Mouse (Mus musculus): ENCODE data around the gene 6430548M08Rik. TPM values are rescaled to one million over a fixed set of nuclear protein-coding genes. Genes with fewer than 3 reads are reported as not detected.

The 6430548M08Rik gene
- total and polyA plus RNA-seq, 3 experiments = 0.05 to 4.4 TPM; not detected in 1

DNA sequence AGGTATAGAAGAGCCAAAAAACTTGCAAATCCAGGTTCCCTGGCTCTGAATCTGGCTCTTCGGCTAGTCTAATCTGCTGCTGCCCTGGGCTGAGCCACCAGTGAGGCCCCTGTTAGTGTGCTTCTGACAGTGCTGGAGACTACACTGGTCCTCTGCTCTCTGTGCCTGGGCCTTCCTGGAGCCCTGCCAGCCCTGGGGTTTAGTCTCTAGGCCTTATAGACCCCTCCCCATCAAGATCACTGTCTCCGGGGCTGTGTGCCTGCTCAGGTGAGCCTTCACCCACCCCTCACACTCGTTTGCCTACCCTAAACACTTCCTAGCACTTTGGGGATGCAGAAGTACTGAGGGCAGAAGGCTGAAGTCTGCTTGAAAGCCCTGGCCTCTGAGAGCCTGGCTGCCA, 5.5 kb downstream of the 6430548M08Rik start:
- H3K4me1 ChIP-seq (ENCODE audit: insufficient read depth, low read depth, low read length) = peaks cover 2% of the 10 kb centered on the region
- peaks cover 83% of the 10 kb centered on the region for H3K27me3 ChIP-seq (ENCODE audit: insufficient read depth, low read length)
- H3K36me3 ChIP-seq (replicated peaks) = no peaks in the 10 kb centered on the region
- peaks cover 3% of the 10 kb centered on the region for H3K9me3 ChIP-seq (replicated peaks)
- no peak for TF ChIP-seq TAL1 (conservative IDR thresholded peaks at IDR 0.05; ENCODE audit: low read depth, low read length)
- no peak for TF ChIP-seq GATA2 (IDR thresholded peaks at IDR 0.05; ENCODE audit: borderline replicate concordance, low read depth, low read length)
- TF ChIP-seq GATA1 (IDR thresholded peaks at IDR 0.05; ENCODE audit: borderline replicate concordance, low read length) = no peak
- no peak for TF ChIP-seq POLR2AphosphoS5 (IDR thresholded peaks at IDR 0.05; ENCODE audit: insufficient replicate concordance, low read depth, low read length)
- TF ChIP-seq CTCF (IDR thresholded peaks at IDR 0.05; ENCODE audit: low read depth, low read length) = no peak
- ATAC-seq (ENCODE audit: extremely low read depth, insufficient number of reproducible peaks, low FRiP score, poor library complexity, severe bottlenecking) (no peak), DNase-seq (ENCODE audit: low spot score) (no peak)
- no peak overlapping the region for H3K4me3 ChIP-seq (ENCODE audit: low read depth, low read length)

DNA sequence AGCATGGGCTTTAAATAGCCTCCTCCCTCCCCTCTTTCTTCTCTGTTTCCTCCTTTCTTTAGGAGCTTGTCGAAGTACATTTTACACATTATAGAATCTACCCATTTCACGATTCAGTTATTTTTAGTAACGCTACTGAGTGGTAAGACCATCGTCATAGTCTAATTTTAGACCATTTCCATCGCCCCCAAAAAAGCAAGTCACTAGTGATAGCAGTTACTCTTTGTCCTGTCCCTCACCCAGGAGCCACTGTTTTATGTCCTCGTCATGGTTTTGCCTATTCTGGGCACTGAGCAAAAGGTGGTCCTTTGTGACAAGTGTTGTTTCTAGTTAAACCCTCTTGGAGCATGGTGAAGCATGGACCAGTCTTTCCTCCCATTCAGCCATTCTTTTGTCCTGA, 6.0 kb downstream of the 6430548M08Rik start:
- peaks cover 83% of the 10 kb centered on the region for H3K27me3 ChIP-seq (ENCODE audit: insufficient read depth, low read length)
- no peak for ATAC-seq (ENCODE audit: extremely low read depth, insufficient number of reproducible peaks, low FRiP score, poor library complexity, severe bottlenecking)
- no peaks in the 10 kb centered on the region for H3K4me1 ChIP-seq (ENCODE audit: insufficient read depth, low read depth, low read length)

DNA sequence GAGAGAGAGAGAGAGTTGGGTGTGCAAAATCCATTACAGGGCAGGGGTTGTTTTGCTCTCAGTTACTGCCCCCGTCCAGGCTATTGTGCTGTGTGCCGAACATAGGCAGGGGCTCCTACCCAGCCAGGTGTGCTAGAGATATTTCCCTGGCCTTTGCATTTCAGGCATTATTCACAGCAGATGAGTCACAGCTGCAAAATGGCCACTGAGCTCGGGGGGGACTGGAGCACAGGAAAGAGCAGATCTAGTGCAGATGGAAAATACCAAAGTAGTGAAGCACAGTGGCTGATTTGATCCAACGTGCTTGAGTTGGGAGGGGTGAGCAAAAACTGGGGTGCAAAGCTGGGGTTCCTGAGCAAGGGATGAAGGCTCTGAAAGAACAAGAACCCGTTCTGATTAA, 7.0 kb downstream of the 6430548M08Rik start:
- Histone ChIP-seq H3K9me3 (replicated peaks) (no peaks in the 10 kb centered on the region), H3K27me3 (ENCODE audit: insufficient read depth, low read length) (peaks cover 75% of the 10 kb centered on the region), H3K4me3 (ENCODE audit: low read depth, low read length) (no peak overlapping the region), H3K36me3 (replicated peaks) (no peaks in the 10 kb centered on the region), H3K4me1 (ENCODE audit: insufficient read depth, low read depth, low read length) (no peaks in the 10 kb centered on the region)
- ATAC-seq (ENCODE audit: extremely low read depth, insufficient number of reproducible peaks, low FRiP score, poor library complexity, severe bottlenecking) = no peak
- TF ChIP-seq TAL1 (conservative IDR thresholded peaks at IDR 0.05; ENCODE audit: low read depth, low read length) (no peak), GATA1 (IDR thresholded peaks at IDR 0.05; ENCODE audit: borderline replicate concordance, low read length) (no peak), CTCF (IDR thresholded peaks at IDR 0.05; ENCODE audit: low read depth, low read length) (no peak), GATA2 (IDR thresholded peaks at IDR 0.05; ENCODE audit: borderline replicate concordance, low read depth, low read length) (no peak), POLR2AphosphoS5 (IDR thresholded peaks at IDR 0.05; ENCODE audit: insufficient replicate concordance, low read depth, low read length) (no peak)
- no peak for DNase-seq (ENCODE audit: low spot score)

More for the DNA sequence above, 6.0 kb downstream of the 6430548M08Rik start:
- no peak for TF ChIP-seq GATA2 (IDR thresholded peaks at IDR 0.05; ENCODE audit: borderline replicate concordance, low read depth, low read length)
- TF ChIP-seq GATA1 (IDR thresholded peaks at IDR 0.05; ENCODE audit: borderline replicate concordance, low read length) = no peak
- TF ChIP-seq POLR2AphosphoS5 (IDR thresholded peaks at IDR 0.05; ENCODE audit: insufficient replicate concordance, low read depth, low read length) = no peak
- TF ChIP-seq CTCF (IDR thresholded peaks at IDR 0.05; ENCODE audit: low read depth, low read length) = no peak
- no peak for TF ChIP-seq TAL1 (conservative IDR thresholded peaks at IDR 0.05; ENCODE audit: low read depth, low read length)
- no peaks in the 10 kb centered on the region for H3K36me3 ChIP-seq (replicated peaks)
- DNase-seq (ENCODE audit: low spot score) = no peak
- H3K4me3 ChIP-seq (ENCODE audit: low read depth, low read length) = no peak overlapping the region
- H3K9me3 ChIP-seq (replicated peaks) = no peaks in the 10 kb centered on the region

DNA sequence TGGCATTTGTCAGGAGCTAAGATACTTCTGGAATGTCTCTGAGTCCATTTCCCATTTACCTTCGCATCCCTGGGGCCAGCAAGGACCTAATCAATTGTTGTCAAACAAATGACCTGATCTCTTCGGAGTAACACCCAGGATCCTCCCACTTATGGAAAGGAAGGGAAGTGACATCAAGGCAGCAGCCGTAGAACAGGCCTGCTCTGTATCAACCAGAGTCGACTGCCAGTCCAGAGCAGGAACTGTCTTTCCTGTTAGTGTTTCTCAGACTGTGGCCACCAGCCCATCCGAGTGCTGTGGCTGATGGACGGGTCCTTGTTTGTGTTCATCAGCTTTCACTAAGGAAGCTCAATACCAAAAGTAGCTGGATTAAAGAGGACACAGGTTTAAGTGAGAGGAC, 10.3 kb downstream of the 6430548M08Rik start:
- H3K9me3 ChIP-seq (replicated peaks) = no peaks in the 10 kb centered on the region
- H3K27me3 ChIP-seq (ENCODE audit: insufficient read depth, low read length) = peaks cover 59% of the 10 kb centered on the region
- no peak for TF ChIP-seq GATA2 (IDR thresholded peaks at IDR 0.05; ENCODE audit: borderline replicate concordance, low read depth, low read length)
- TF ChIP-seq CTCF (IDR thresholded peaks at IDR 0.05; ENCODE audit: low read depth, low read length) = no peak
- TF ChIP-seq GATA1 (IDR thresholded peaks at IDR 0.05; ENCODE audit: borderline replicate concordance, low read length) = no peak
- no peak for TF ChIP-seq TAL1 (conservative IDR thresholded peaks at IDR 0.05; ENCODE audit: low read depth, low read length)
- TF ChIP-seq POLR2AphosphoS5 (IDR thresholded peaks at IDR 0.05; ENCODE audit: insufficient replicate concordance, low read depth, low read length) = no peak
- ATAC-seq (ENCODE audit: extremely low read depth, insufficient number of reproducible peaks, low FRiP score, poor library complexity, severe bottlenecking) (no peak), DNase-seq (ENCODE audit: low spot score) (no peak)
- no peaks in the 10 kb centered on the region for H3K36me3 ChIP-seq (replicated peaks)
- no peaks in the 10 kb centered on the region for H3K4me1 ChIP-seq (ENCODE audit: insufficient read depth, low read depth, low read length)
- no peak overlapping the region for H3K4me3 ChIP-seq (ENCODE audit: low read depth, low read length)

DNA sequence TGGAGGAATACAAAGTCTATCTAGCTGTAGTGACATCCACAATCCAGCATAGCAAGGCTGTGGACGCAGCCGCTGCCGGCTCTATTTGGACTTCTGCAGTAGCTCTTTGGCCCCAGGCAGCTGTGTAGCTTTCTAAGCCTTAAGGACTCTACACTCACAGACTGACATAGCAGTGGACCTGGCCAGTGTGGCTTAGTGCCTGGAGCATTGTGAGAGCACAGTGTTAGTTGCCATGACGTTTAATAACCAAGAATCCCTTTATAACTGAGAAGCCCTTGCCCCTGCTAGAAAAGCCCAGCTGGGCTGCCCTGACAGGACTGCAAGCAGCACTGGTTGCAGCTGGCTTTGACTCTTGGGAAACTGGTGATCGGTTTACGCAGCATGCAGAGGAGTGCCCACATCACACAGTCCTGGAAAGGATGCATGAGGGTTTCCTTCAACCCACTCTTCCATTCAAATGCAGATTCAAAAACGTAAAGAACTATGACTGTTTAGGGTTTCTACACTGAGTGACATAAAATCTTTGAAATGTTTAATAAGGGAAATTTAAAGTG, 11.0 kb downstream of the 6430548M08Rik start:
- ATAC-seq (ENCODE audit: extremely low read depth, insufficient number of reproducible peaks, low FRiP score, poor library complexity, severe bottlenecking) (no peak), DNase-seq (ENCODE audit: low spot score) (no peak)
- H3K4me3 ChIP-seq (ENCODE audit: low read depth, low read length) = no peak overlapping the region
- H3K9me3 ChIP-seq (replicated peaks) = no peaks in the 10 kb centered on the region
- H3K36me3 ChIP-seq (replicated peaks) = no peaks in the 10 kb centered on the region
- H3K27me3 ChIP-seq (ENCODE audit: insufficient read depth, low read length) = peaks cover 52% of the 10 kb centered on the region
- no peaks in the 10 kb centered on the region for H3K4me1 ChIP-seq (ENCODE audit: insufficient read depth, low read depth, low read length)
- TF ChIP-seq TAL1 (conservative IDR thresholded peaks at IDR 0.05; ENCODE audit: low read depth, low read length) (no peak), CTCF (IDR thresholded peaks at IDR 0.05; ENCODE audit: low read depth, low read length) (no peak), GATA2 (IDR thresholded peaks at IDR 0.05; ENCODE audit: borderline replicate concordance, low read depth, low read length) (no peak), GATA1 (IDR thresholded peaks at IDR 0.05; ENCODE audit: borderline replicate concordance, low read length) (no peak), POLR2AphosphoS5 (IDR thresholded peaks at IDR 0.05; ENCODE audit: insufficient replicate concordance, low read depth, low read length) (no peak)

GRCm38 (mm10) chr8:120126357-120127161, 12.6 kb downstream of the 6430548M08Rik start:
- no peaks in the 10 kb centered on the region for H3K9me3 ChIP-seq (replicated peaks)
- peaks cover 45% of the 10 kb centered on the region for H3K27me3 ChIP-seq (ENCODE audit: insufficient read depth, low read length)
- DNase-seq (ENCODE audit: low spot score) (no peak), ATAC-seq (ENCODE audit: extremely low read depth, insufficient number of reproducible peaks, low FRiP score, poor library complexity, severe bottlenecking) (no peak)
- no peaks in the 10 kb centered on the region for H3K4me1 ChIP-seq (ENCODE audit: insufficient read depth, low read depth, low read length)
- TF ChIP-seq POLR2AphosphoS5 (IDR thresholded peaks at IDR 0.05; ENCODE audit: insufficient replicate concordance, low read depth, low read length) = no peak
- TF ChIP-seq CTCF (IDR thresholded peaks at IDR 0.05; ENCODE audit: low read depth, low read length) = no peak
- TF ChIP-seq TAL1 (conservative IDR thresholded peaks at IDR 0.05; ENCODE audit: low read depth, low read length) = no peak
- no peak for TF ChIP-seq GATA2 (IDR thresholded peaks at IDR 0.05; ENCODE audit: borderline replicate concordance, low read depth, low read length)
- no peak for TF ChIP-seq GATA1 (IDR thresholded peaks at IDR 0.05; ENCODE audit: borderline replicate concordance, low read length)
- H3K4me3 ChIP-seq (ENCODE audit: low read depth, low read length) = no peak overlapping the region
- H3K36me3 ChIP-seq (replicated peaks) = no peaks in the 10 kb centered on the region
